Mouse (Mus musculus): ENCODE results near the gene Mipep.

Mipep gene

DNA sequence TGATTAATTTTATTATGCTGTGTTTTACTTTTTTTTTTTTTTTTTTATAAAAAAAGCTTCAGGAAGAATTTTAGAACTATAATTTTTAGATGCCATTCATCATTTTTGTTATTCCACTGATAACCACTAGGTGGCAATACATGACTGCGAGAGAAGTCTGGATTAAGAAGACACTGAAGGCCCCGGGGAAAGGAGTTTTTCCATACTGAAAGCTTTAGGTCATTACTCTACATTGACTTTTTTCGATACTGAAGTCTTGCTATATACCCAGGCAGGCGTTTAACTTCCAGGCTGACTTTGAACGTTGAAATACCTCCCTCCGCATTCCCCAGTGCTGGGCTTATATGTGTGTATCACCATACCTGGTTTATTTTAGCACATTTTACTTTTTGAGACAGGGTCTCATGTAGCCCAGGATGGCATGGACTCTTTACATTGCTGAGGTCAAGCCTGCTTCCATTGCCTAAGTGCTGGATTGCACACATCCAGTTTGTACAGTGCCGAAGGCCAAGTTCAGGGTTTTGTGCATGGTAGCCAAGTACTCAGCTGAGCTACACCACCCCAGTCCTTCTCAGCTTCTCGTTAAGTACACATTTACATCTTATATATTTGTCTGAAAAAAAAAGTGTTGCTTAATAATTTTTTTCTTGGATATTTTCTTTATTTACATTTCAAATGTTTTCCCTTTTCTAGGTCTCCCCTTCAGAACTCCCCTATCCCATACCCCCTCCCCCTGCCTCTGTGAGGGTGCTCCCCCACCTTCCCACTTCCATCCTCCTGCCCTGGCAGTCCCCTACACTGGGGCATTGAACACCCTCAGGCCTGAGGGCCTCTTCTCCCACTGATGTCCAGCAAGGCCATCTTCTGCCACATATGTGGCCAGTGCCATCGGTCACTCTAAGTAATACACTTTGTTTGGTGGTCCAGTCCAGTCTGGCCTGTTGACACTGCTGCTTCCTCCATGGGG lies 15.7 kb downstream of the Mipep start:
- peak; percentile 47 for DNase-seq (ENCODE audit: low read depth, low spot score)

DNA sequence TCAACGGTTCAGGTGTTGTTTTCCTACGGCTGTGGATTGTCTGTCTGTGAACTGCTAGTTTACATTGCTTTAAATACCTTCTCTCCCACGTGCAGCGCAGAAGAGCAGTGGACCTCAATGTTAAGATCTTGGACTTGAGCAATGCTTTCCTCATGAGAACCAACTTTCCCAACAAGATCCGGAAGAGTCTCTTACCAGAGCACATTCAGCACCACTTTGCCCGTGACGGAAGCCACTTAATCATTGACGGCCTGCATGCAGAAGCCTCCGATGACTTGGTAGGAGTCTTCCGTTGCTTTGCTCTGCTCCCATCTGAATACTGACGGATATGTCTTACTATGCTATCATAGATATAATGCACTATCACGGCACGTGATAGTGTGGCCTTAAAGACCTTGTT lies 17.7 kb downstream of the Mipep start:
- DNase-seq (ENCODE audit: low read depth, low spot score), result no peak

DNA sequence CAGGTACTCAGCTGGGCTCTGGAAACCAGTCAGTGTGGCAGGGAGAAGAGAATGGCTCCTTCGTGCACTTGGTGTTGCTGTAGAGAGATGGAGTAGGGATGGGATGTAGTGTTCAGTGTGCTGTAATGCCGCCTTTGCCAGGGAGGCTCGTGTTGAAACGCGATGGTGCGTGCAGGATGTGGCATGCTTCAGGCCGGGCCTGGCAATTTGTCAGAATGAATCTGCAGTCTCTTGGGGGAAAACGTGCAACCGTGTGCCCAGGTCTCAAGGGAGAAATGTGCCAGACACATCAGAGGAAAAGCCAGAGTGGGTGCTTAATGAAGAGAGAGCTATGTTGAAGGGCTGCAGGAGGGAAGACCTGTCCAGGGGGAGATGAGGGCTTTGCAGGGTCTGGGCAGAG lies 20.6 kb downstream of the Mipep start:
- DNase-seq (ENCODE audit: low read depth, low spot score), result no peak

DNA sequence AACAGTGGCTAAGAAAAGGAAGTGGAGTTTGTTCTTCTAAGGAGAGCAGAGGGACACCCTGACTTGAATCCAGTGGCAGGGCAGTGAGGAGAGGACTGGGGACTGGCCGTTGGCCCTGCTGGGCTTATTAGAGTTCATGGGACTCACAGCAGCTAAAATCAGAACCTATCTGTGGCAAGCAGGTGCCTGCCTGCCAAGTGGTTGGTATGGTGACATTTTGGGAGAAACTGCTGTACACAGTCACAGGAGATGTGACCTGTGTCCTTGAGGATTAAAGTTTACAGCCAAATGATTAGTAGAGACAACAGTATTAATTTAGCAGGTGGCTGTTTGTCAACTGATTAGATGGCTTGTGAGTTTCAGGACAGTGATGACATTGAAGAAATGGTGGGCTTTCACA lies 21.5 kb downstream of the Mipep start:
- DNase-seq (ENCODE audit: low read depth, low spot score), result no peak

DNA sequence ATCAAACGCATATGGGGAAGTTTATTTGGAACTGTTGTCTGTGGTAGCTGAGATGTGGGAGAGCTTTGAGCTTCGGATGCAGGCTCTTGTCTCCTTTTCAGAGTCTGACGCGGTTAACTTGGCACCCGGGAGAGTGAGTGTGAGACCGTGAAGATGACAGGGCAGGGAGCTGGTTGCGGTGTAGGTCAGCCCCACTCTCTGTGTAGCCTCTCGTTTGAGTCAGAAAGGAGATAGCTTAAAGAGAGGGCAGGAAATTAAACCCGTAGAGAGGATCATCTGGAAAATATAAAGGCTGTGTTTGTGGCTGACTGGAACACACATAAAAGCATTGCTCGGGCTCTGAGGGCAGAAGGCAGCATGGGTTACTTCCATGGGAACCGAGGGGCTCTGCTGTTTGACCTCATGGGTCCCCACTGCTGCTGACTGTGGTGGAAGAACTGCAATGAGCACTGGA lies 22.5 kb downstream of the Mipep start:
- no peak for DNase-seq (ENCODE audit: low read depth, low spot score)

DNA sequence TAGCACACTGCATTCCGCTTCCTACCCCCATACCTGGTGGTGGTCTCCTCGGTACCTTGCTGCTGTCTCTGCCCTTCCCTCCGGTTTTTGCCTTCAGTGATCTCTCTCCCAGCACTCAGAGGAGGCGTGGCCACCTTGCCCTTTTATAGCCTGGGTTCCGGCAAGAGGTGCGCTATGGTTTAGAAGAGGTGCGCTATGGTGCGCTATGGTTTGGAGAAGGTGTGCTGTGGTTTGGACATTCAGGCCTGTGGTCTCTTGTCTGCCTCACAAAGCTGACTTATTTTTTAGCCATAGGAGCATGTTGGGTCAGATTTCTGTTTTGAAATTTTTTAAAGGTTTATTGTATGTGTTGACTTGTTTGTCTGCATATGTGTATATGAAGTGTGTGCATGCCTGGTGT lies 25.5 kb downstream of the Mipep start:
- no peak for DNase-seq (ENCODE audit: low read depth, low spot score)

DNA sequence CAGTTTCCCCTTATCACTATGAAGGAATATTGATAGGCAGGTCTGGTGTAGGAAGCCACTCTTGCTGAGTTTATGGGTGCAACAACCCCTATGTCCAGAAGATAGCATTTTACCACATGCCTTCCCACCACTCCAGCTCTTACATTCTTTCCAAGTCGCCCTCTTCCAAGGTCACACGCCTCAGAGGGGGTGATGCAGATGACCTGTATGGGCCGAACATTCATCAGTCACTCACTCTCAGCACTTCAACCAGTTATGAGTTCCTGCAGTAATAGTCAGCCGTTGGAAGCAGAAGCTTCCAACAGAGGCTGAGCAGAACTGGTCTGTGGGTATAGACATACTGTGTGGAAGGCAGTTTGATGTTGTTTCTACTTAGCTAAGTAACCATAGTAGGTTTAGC lies 27.2 kb downstream of the Mipep start:
- DNase-seq (ENCODE audit: low read depth, low spot score), result no peak

DNA sequence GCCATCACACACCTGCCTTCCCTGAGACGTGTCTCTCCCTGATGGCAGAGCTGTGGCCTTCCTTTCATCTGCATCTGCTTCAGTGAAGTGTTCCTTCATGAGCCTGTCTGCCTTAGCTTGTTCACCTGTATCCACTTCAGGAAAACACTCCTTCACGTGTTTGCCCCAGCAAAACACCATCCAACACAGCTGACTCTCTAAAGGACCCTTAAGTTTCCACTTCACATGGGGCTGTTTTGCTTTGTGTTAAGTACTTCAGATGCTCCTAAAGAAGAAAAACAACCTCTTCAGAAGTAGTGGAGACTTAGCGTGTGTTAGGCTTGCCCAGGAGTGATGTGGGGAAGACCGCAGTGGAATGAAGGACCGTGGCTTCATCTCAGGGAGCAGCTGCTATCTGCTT lies 30.7 kb downstream of the Mipep start:
- no peak for DNase-seq (ENCODE audit: low read depth, low spot score)

DNA sequence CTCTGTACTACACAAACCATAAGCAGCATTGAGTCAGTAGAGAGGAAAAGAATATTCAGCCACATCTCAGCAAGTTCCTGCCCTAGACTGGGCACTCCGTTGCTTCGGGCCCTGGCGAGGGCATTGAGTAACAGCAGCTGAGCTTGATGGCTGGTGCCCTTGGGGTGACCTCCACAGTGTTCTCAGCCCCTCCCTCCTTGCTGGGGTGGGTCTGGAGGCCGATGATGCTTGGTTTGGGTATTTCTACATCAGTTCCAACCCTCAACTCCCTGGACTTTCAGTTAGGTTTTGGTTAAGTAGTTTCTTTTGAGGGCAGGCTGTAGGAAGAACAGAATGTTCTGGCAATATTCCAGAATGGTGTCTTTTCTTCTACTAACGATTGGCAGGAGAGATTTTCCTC lies 33.7 kb downstream of the Mipep start:
- DNase-seq (ENCODE audit: low read depth, low spot score), result no peak

DNA sequence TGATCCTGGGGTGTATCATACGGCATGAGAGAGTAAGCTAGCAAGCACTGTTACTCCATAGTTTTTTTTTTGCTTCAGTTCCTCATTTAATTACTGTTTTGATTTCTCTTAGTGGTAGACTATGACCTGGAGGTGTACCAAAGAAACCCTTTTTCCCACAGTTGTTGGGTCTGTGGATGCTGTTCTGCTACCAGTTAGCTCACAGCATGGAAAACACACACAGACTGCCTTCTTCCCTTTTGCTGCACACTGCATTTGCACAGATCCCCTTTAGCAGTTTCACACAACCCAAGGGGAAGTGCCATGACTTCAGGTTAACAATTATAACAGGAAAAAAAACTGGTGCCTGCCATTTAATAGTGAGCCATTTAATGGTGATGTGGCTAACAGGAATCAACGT lies 45.7 kb downstream of the Mipep start:
- no peak for DNase-seq (ENCODE audit: low read depth, low spot score)

DNA sequence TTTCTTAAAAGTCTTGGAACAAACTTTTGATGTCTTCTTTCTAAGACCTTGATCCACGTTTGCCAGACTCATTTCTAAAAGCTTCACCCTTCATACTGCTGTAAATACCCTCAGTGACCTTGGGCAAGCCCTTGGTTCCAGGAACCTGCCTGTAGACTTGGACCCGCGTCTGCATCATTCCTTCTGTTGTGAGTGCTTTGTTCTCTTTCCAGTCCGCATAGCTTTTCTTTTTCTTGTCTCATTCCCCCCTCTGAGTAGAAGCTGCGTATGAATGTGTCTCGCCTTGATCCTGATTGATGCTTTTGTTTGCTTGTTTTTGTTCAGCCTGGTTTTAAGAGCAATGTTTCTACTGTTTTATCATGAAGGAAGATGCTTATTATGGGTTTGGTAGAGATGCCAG lies 52.3 kb downstream of the Mipep start:
- peak; percentile 64 for DNase-seq (ENCODE audit: low read depth, low spot score)

DNA sequence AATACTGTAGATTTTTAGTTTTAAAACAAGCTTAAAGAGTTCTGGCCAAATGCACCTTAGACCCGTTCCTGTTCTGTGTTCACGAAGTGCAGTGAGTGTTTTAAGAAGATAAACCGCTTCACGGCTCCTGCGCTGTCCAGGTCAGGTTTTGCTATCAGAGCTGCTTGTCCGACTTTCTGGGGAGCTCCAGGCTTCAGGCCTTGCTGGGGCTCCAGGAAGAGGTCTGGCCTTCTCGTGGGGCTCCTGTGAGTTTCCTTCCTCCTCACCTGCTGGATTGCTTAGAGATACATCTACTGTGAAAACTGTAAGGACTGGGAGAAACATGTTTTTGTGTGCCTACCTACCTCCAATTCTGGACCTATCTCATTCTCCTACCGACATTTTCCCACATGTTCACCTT lies 55.3 kb downstream of the Mipep start:
- no peak for DNase-seq (ENCODE audit: low read depth, low spot score)

DNA sequence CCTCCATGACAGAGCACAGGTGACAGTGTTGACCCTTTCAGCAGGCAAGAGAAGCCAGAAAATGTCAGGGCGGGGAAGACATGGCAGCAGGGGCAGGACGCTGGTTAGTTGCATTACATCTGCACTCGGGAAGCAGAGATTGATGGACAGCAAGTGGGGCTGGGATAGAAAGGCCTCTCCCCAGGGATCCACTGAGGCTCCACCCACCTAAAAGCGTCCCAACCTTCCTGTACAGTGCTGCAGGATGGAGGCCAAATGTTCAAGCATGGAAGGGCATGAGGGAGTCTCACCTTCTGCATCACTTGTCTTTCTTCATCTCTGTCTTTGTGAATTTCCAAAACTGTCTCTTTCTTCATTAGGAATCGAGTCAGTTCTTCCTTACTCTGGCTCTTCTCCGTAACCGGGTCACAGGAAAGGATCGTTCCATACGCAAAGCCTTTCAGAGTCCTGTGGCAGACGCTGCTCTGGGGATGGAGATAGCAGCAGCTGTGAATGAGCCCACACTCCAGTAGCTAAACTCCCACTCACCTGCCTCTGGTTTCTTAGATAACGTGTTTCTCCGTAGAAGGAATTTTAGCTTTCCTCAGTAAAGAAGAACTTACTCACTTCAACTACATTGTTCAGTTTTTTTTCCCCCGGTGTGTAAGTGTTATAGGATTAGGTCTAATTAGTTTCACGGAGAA lies 57.7 kb downstream of the Mipep start:
- DNase-seq (ENCODE audit: low read depth, low spot score), result peak; percentile 8

DNA sequence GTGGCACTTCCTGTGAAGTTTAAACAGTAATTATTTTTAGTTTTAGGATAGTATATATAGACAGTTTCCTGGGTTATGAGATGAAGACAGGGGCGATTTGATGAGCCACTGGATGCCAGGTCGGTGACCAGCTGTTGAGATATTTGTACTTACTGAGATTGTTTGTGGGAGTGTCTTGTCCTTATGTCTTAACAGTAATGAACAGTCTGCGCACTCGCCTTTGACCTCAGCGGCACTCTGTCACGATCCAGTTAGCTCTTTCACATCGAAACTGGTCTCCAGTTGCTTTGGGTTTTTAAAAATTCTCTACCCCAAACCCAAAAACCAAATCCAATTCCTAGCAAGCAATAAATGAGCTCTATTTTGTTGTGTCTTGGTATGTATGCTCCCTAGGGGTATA lies 59.2 kb downstream of the Mipep start:
- no peak for DNase-seq (ENCODE audit: low read depth, low spot score)

DNA sequence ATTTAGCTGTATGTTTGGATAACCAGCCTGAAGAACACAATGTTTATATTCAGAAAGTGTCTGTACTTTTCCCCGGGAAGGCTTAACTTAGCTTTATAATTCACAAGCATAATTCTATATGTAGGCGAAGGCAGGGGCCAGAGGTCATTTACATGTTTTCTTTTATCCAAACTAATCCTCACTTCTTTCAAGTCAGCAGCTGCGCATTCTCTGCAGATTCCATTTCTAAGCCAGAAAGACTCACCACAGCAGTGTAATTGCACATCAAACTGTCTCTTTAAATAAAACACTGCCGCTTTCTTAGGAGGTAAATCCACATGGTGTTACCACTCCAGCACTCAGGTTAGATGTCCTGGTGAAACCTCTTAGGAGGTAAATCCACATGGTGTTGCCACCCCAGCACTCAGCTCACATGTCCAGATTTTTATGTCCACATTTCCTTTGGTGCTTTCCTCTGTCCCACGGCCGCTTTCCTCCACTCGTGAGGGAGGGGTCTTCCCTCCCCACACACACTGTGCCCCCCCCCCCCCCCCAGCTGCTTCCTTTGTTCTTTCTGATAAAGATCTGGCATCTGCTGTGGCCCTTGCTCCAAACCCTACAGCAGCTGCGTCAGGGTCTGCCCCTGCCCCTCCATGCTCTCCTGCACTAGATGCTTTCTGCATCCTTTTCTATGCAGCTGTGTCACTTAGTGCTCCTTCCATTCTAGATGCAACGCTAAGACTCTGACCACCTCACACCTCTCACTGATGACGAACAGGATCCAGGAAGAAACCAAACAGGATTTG lies 61.1 kb downstream of the Mipep start:
- DNase-seq (ENCODE audit: low read depth, low spot score), result no peak

DNA sequence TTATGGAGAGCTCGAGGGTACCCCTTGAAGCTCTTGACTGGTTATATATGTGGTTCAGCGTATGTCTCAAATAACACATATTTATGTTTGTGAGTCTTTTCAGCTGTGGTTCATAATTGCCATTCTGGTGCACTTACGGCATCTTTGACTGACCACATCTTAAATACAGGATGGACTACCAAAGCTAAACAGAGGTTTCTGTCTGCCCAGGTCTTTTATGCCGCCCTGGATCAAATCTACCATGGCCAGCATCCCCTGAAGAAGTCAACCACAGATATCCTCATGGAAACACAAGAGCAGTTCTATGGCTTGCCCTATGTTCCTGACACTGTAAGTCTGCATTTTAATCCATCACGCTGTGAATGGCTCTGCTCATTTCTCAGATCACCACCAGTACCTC lies 61.8 kb downstream of the Mipep start:
- DNase-seq (ENCODE audit: low read depth, low spot score), result no peak

DNA sequence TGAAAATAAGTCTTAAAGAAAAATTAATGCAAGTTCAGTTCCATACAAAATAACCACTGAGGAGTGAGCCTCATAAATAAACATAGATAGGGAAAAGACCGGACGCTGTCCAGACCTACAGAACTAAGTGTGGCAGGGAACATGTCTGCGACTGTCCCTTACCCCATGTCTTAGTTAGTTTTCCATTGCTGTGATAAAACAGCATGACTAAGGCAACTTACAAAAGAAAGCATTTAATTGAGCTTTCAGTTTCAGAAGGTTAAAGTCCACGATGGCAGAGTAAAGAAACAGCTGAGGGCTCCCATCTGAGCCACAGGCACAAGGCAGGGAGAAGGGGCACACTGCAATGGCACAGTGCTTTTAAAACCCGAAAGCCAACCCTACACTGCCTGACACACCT lies 63.8 kb downstream of the Mipep start:
- no peak for DNase-seq (ENCODE audit: low read depth, low spot score)

DNA sequence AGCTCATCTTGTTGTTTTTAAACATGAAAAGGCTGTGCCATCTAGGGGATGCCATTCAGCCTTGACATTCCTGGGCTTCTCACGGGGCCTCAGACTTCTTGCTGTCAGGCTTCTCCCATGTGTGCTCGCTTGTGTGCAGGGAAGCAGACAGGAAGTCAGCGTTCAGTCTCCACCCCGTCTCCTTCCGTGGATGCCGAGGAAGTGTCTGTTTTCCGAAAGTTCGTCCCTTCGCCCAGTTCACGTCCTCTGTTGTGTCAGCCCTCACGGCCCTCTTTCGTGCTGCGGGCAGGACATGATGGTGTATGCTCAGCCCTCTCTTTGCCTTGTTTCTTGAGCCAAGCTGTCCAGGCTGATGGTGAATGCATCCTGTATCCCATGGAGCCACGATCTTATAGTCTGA lies 65.7 kb downstream of the Mipep start:
- no peak for DNase-seq (ENCODE audit: low read depth, low spot score)

DNA sequence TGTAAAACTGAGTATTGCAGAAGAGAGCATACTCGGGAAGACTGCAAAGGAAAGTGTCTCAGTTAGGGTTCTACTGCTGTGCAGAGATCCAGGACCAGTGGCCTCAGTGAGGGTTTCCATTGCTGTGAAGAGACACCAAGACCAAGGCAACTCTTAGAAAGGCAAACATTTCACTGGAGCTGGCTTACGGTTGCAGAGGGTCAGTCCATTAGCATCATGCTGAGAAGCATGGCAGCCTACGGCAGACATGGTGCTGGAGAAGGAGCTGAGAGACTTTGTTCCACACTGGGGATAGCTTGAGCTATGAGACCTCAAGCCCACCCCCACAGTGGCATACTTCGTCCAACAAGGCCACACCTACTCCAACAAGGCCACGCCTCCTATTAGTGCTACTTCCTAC lies 67.3 kb downstream of the Mipep start:
- DNase-seq (ENCODE audit: low read depth, low spot score), result no peak

DNA sequence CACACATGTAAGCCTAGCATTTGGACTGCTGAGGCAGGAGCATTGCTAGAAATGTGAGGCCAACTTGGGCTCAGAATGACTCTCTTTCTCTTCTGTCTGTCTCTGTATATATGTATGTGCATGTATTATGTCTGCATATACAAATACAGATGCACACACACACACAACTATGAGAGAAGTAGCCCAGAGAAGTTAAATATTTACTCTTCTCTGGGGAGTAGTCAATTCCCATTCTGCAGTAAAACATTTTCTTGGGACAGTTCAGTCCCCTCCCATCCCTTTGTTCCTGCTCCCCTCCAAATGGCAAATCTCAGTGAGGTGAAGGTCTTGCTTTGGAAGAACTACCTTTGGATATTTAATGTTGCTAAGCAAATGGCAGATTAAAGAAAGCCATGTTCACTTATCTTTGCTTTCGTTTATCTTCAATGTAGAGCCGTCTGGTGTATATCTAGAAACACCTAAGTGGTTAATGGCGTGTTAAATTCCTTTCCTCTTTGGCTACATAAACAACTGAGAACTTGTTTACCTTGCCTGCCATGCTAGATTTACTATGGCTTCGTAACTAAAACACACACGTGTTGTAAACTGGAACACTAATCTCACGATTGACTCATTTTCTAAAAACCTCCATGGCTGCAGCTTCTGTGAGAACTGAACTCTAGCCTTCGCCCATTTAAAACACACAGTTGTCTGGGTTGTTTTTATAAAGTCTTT lies 72.0 kb downstream of the Mipep start:
- no peak for DNase-seq (ENCODE audit: low read depth, low spot score)

DNA sequence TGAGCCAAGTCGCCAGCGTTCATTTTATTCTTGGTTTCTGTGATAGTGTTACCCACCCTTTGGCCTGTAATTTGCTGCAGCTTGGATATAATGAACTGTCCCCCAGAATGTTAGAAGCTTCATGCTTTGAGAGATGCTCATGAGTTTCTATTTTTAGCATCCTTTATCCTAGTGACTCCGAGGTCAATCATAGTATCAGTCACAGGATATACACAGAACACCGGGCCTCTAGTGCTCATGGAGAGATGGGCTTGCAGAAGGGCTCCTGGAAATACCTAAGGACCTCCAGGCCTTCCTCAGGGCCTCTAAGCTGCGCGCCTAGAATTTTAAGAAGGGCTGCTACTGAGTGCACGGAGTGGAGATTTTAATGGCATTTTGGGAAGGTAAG lies 72.5 kb downstream of the Mipep start:
- DNase-seq (ENCODE audit: low read depth, low spot score), result no peak

DNA sequence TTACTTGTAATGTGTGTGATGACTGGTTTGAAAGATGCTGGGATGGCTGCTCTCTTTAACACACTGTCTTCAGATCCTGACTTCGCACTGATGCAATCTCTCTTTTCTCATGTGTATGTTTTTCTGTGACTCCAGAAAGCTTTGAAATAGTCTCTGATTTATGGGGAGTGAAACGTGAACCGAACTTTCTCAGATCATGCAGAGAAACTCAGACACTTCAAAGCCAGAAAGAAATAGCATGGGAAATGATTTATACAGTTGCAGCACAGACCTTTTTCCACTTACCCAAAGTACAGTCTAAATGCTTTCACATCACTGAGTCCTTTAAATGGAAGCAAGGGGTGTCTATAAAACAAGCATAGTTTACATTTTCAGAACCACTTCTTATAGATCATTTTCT lies 79.0 kb downstream of the Mipep start:
- DNase-seq (ENCODE audit: low read depth, low spot score), result no peak
